Mouse (Mus musculus): ENCODE measurements around the gene Gm16181. TPM values are rescaled to one million over a fixed set of nuclear protein-coding genes. Genes with fewer than 3 reads are reported as not detected.

Gene Gm16181
- polyA plus RNA-seq, 1 experiment, result not detected

- Histone ChIP-seq H3K27me3 (ENCODE audit: control insufficient read depth, insufficient read depth, low read length) (no peaks in the 10 kb centered on the region), H3K4me3 (ENCODE audit: control insufficient read depth, insufficient read depth, low read length) (no peak overlapping the region), H3K27ac (ENCODE audit: control insufficient read depth, insufficient read depth, low read length) (peak overlapping the region; percentile 97), H3K36me3 (ENCODE audit: control insufficient read depth, insufficient read depth, low read length) (no peaks in the 10 kb centered on the region), H3K4me1 (replicated peaks; ENCODE audit: control insufficient read depth, insufficient read depth, low read length) (peaks cover 66% of the 10 kb centered on the region)
- 14% methylated on average over 1 of the region's 1 CpGs for WGBS
- no peak for DNase-seq
- TF ChIP-seq CTCF (IDR thresholded peaks at IDR 0.05; ENCODE audit: borderline replicate concordance, control insufficient read depth, extremely low read depth, insufficient read depth, low read length, poor library complexity) (no peak), POLR2A (IDR thresholded peaks at IDR 0.05; ENCODE audit: control insufficient read depth, extremely low read depth, insufficient read depth, low read length, poor library complexity) (no peak)
These were observed 31.4 kb upstream of the Gm16181 start for GRCm38 (mm10) chr17:35189186-35189585.

GRCm38 (mm10) chr17:35190096-35190495 lies 30.5 kb upstream of the Gm16181 start:
- DNase-seq, result peak; percentile 57
- H3K4me1 ChIP-seq (replicated peaks; ENCODE audit: control insufficient read depth, insufficient read depth, low read length), result peaks cover 58% of the 10 kb centered on the region
- 9% methylated on average over 4 of the region's 4 CpGs for WGBS
- no peaks in the 10 kb centered on the region for H3K27me3 ChIP-seq (ENCODE audit: control insufficient read depth, insufficient read depth, low read length)
- H3K4me3 ChIP-seq (ENCODE audit: control insufficient read depth, insufficient read depth, low read length), result no peak overlapping the region
- H3K36me3 ChIP-seq (ENCODE audit: control insufficient read depth, insufficient read depth, low read length), result no peaks in the 10 kb centered on the region
- TF ChIP-seq POLR2A (IDR thresholded peaks at IDR 0.05; ENCODE audit: control insufficient read depth, extremely low read depth, insufficient read depth, low read length, poor library complexity), result no peak
- peak overlapping the region; percentile 97 for H3K27ac ChIP-seq (ENCODE audit: control insufficient read depth, insufficient read depth, low read length)

- Histone ChIP-seq H3K27me3 (ENCODE audit: control insufficient read depth, insufficient read depth, low read length) (no peaks in the 10 kb centered on the region), H3K27ac (ENCODE audit: control insufficient read depth, insufficient read depth, low read length) (no peak overlapping the region), H3K4me1 (replicated peaks; ENCODE audit: control insufficient read depth, insufficient read depth, low read length) (peaks cover 52% of the 10 kb centered on the region), H3K4me3 (ENCODE audit: control insufficient read depth, insufficient read depth, low read length) (no peak overlapping the region), H3K36me3 (ENCODE audit: control insufficient read depth, insufficient read depth, low read length) (no peaks in the 10 kb centered on the region)
- no peak for DNase-seq
- 81% methylated on average over 2 of the region's 2 CpGs for WGBS
- TF ChIP-seq CTCF (IDR thresholded peaks at IDR 0.05; ENCODE audit: borderline replicate concordance, control insufficient read depth, extremely low read depth, insufficient read depth, low read length, poor library complexity) (no peak), POLR2A (IDR thresholded peaks at IDR 0.05; ENCODE audit: control insufficient read depth, extremely low read depth, insufficient read depth, low read length, poor library complexity) (no peak)
These were observed 28.9 kb upstream of the Gm16181 start for GRCm38 (mm10) chr17:35191723-35192122.

- Histone ChIP-seq H3K27ac (ENCODE audit: control insufficient read depth, insufficient read depth, low read length) (peak overlapping the region; percentile 96), H3K4me3 (ENCODE audit: control insufficient read depth, insufficient read depth, low read length) (no peak overlapping the region), H3K36me3 (ENCODE audit: control insufficient read depth, insufficient read depth, low read length) (no peaks in the 10 kb centered on the region), H3K4me1 (replicated peaks; ENCODE audit: control insufficient read depth, insufficient read depth, low read length) (peaks cover 53% of the 10 kb centered on the region), H3K27me3 (ENCODE audit: control insufficient read depth, insufficient read depth, low read length) (no peaks in the 10 kb centered on the region)
- DNase-seq, result no peak
- TF ChIP-seq CTCF (IDR thresholded peaks at IDR 0.05; ENCODE audit: borderline replicate concordance, control insufficient read depth, extremely low read depth, insufficient read depth, low read length, poor library complexity) (no peak), POLR2A (IDR thresholded peaks at IDR 0.05; ENCODE audit: control insufficient read depth, extremely low read depth, insufficient read depth, low read length, poor library complexity) (no peak)
- WGBS, result 62% methylated on average over 5 of the region's 5 CpGs
These were observed 27.7 kb upstream of the Gm16181 start for GRCm38 (mm10) chr17:35192924-35193323.

- Histone ChIP-seq H3K27me3 (ENCODE audit: control insufficient read depth, insufficient read depth, low read length) (no peaks in the 10 kb centered on the region), H3K27ac (ENCODE audit: control insufficient read depth, insufficient read depth, low read length) (peak within 1 kb of the TSS; percentile 96), H3K4me3 (ENCODE audit: control insufficient read depth, insufficient read depth, low read length) (peak within 1 kb of the TSS; percentile 67), H3K36me3 (ENCODE audit: control insufficient read depth, insufficient read depth, low read length) (no peaks in the 10 kb centered on the region), H3K4me1 (replicated peaks; ENCODE audit: control insufficient read depth, insufficient read depth, low read length) (peaks cover 50% of the 10 kb centered on the region)
- TF ChIP-seq POLR2A (IDR thresholded peaks at IDR 0.05; ENCODE audit: control insufficient read depth, extremely low read depth, insufficient read depth, low read length, poor library complexity) (peak; percentile 88), CTCF (IDR thresholded peaks at IDR 0.05; ENCODE audit: borderline replicate concordance, control insufficient read depth, extremely low read depth, insufficient read depth, low read length, poor library complexity) (no peak)
- 4% methylated on average over 28 of the region's 28 CpGs for WGBS
- DNase-seq, result peak; percentile 91
These were observed 26.5 kb upstream of the Gm16181 start, which contains the start of gene Ltb for GRCm38 (mm10) chr17:35193881-35194843. TSS of gene Ltb (plus strand) at chr17:35194439.

GRCm38 (mm10) chr17:35194844-35195630 lies 25.6 kb upstream of the Gm16181 start:
- TF ChIP-seq POLR2A (IDR thresholded peaks at IDR 0.05; ENCODE audit: control insufficient read depth, extremely low read depth, insufficient read depth, low read length, poor library complexity) (no peak), CTCF (IDR thresholded peaks at IDR 0.05; ENCODE audit: borderline replicate concordance, control insufficient read depth, extremely low read depth, insufficient read depth, low read length, poor library complexity) (no peak)
- peak; percentile 53 for DNase-seq
- Histone ChIP-seq H3K36me3 (ENCODE audit: control insufficient read depth, insufficient read depth, low read length) (no peaks in the 10 kb centered on the region), H3K4me1 (replicated peaks; ENCODE audit: control insufficient read depth, insufficient read depth, low read length) (peaks cover 49% of the 10 kb centered on the region), H3K27me3 (ENCODE audit: control insufficient read depth, insufficient read depth, low read length) (no peaks in the 10 kb centered on the region), H3K4me3 (ENCODE audit: control insufficient read depth, insufficient read depth, low read length) (peak overlapping the region; percentile 67), H3K27ac (ENCODE audit: control insufficient read depth, insufficient read depth, low read length) (peak overlapping the region; percentile 96)
- WGBS, result 25% methylated on average over 19 of the region's 19 CpGs

Data from thymus, adult 2 months (tissue).